Mouse (Mus musculus): ENCODE results near the gene Gmppa.

Gmppa gene

GRCm38 (mm10) chr1:75455433-75455832, 19.7 kb downstream of the Gmppa start:
- DNase-seq (ENCODE audit: low spot score), result no peak

DNA sequence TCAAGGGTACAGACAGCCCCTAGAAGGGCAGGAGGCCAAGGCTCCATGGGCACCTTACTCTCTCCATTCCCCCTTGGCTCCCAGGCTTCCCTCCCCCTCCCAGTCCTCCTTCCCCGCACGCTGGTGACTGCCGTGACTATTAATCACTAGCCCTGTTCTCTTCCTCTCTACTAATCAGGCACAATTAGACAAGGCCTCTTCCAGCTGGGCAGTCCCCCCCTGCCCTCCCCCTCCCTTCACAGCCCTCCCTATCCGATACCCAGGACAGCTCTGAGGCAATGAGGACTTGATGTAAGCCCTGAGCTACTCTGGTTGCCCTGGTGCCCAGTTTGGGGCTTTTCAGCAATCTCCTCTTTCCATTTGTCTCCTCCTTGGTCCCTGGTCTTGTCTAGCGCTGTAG, 20.2 kb downstream of the Gmppa start:
- DNase-seq (ENCODE audit: low spot score), result no peak

DNA sequence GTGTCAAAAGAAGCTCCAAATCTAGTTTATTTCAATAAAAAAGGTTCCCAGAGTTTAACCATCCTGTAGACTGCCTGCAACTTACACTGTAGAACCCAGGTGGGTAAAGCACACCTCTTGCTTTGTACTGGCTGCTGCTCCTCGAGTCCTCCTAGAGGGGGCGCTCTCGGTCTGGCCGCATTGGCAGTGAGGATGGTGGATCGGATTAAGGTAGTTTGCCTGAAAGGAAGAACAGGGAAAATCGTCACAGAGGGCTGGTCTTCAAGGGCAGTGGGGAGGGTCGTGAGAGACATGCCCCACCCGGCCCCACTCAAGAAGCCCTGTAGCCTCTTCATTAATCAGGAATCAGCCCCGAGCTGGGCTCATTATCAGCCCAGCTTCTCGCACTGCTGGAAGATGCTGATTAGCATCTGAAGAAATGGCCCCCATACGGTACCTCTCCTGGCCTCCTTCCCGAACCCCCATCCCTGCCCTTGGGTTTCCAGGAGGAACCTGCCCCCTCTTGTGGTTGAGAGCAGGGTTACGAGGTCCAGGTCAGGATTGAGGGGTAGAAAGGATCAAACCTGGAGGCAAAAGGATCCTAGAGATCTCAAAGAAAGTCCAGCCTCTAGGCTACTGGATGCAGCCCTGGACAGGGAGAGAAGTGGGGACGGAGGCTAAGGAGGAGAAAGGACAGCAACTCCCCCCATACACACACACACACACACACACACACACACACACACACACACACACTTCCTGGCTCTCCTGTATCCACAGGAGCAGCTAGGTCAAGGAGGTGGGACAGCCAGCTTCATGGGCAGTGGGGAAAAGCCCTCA, 21.2 kb downstream of the Gmppa start:
- no peak for DNase-seq (ENCODE audit: low spot score)

- DNase-seq (ENCODE audit: low spot score), result no peak
Observed at GRCm38 (mm10) chr1:75457710-75458024, 21.9 kb downstream of the Gmppa start.

DNA sequence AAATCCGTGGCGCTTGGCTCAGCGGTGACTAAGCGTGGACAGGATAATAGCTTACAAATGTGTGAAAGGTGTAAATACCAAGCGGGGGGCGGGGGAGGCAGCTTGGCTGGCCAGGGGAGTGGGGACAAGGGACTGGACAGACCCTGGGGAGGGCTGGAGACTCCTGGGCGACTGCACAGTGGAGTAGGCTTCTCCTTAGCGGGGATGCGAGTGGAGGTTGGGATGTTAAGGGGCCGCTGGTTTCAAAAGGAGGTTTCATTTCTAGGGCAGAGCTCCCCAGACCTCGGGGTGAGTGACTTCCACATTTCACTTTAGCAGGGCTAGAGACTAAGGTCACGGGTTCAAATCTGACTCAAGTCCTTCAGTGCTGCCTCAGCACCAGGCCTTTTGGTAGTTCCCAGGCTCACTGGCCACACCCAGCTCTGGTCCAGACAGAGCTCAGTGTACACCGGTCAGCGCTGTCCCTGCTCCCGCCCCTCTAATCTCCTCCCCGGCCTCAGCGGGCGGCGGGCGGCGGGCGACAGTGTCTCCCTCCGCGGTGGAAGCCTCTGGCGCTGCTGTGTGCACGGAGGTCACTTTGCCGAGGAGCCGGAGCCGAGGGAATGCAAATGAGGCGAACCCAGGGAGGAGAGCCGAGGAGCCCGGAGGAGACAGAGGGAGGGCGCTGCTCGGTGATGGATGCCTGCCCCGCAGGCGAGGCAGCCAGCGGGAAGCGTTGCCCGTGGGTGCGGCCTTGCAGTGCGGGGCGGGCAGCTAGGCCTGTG, 22.5 kb downstream of the Gmppa start:
- DNase-seq (ENCODE audit: low spot score), result no peak

DNA sequence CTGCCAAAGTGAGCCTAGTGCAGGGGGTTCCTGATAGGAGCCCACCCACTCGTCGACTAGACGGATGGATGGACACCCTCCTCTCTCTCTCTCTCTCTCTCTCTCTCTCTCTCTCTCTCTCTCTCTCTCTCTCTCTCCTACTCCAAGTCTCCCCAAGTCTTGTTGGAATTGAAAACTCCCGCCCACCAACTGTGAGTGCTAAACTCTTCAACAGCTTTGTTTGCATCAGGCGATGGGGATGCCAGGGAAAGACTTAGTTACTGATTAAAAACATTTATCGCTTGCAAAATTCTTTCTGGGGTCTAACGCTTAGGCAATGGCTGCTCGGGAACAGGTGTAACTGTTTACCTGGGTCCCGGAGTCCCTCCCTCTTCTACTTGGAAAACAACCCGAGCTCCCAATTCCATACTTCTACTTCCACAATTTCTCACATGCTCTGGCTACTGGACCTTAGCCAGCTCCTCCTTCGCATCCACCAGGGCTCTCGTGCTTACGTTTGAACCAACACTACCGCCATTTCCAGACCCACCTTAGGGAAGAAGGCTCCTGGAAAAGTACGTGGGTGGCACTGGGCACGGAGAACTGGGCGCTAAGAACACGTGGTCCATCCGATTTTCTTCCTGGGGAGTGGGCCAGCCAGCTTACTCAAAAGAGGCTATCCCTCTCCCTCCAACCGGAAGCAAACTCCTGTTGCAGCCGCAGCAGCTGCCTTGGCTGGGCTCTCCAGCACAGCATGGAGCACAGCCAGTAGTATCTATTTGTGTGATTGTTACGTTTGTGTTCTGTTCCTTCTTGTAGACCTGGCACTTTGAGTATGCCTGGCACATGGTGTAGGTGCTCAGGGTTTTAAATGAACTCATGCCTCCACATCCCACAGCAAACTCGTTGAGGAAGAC, 23.3 kb downstream of the Gmppa start:
- no peak for DNase-seq (ENCODE audit: low spot score)

GRCm38 (mm10) chr1:75460297-75460696, 24.6 kb downstream of the Gmppa start:
- no peak for DNase-seq (ENCODE audit: low spot score)

- no peak for DNase-seq (ENCODE audit: low spot score)
Observed at GRCm38 (mm10) chr1:75462636-75463035, 26.9 kb downstream of the Gmppa start.

DNA sequence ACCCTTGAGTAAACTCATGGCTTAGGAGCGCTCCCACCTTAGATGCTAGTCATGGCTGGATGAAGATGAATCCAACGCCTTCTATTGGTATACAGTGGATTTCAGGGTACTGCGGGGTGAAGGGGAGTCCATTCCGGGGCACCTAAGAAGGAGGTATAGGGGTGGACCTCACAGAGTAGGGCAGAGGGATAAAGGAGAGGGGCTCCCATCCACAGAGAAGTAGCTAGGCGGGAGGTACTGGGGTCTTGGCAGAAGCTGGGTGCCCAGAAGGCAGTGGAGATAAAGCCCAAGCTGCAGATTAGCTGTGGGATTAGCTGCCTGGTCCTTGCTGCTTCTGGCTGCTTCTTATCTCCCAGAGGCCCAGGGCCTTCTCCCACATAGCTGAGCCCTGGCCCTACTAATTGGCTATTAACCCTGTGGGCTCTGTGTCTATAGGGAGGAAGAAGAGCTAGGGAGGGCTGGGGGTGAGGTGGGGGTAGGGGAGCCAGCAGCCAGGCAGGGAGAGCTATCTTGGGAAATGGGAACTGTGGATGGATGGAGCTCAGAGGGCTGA, 28.0 kb downstream of the Gmppa start:
- no peak for DNase-seq (ENCODE audit: low spot score)

- DNase-seq (ENCODE audit: low spot score), result peak; percentile 90
Observed at GRCm38 (mm10) chr1:75467215-75467927, 31.6 kb downstream of the Gmppa start.

GRCm38 (mm10) chr1:75469287-75469825, 33.6 kb downstream of the Gmppa start:
- DNase-seq (ENCODE audit: low spot score), result no peak

- DNase-seq (ENCODE audit: low spot score), result no peak
Observed at GRCm38 (mm10) chr1:75476441-75476840, 40.7 kb downstream of the Gmppa start.

DNA sequence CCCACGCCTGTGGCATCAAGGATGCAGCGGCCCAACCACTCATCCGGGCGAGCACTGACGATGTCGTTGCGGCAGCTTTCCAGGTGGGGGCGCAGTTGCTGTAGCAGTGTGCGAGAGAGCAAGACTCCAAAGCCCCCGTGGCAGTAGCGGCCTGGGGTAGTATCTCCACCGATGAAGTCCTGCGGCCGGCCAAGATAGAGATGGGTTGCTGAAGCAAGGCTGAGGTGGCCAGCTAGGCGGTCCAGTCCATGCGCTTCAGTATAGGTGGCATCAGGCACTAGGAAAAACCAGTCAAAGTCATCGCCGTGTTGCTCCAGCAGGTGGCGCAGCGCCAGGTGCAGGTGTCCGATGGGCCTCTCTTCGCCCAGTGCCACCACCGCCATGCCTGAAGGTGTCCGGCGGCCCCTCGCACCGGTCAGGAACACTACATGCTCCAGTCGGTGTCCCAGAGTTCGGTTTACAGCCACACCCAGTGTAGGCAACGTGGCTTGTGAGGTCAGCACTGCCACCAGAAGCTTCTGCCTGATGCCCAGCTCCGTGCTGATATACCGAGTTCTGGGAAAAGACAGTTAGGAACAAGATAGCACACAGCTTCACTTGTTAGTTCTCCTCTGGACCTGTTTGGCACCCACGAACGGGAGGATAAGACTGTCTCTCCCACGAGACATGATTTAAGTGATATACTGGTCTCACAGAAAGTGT, 41.7 kb downstream of the Gmppa start:
- DNase-seq (ENCODE audit: low spot score), result peak; percentile 92

DNA sequence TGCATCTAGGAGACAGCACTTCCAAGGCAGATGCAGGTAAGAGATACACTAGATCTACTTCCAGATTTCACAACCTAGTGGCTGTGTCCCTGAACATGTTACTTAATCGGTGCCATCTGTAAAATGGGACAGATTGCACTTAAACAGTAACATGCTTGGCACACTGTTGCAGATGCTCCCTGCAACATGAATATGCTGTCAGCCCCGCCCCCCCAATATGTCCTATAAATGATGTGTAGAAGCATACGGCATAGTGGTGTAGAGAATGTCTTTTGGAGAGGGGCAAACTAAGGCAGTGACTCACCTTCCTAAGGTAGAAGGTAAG, 42.2 kb downstream of the Gmppa start:
- no peak for DNase-seq (ENCODE audit: low spot score)

- no peak for DNase-seq (ENCODE audit: low spot score)
Observed at GRCm38 (mm10) chr1:75478497-75478896, 42.8 kb downstream of the Gmppa start.

- peak; percentile 98 for DNase-seq (ENCODE audit: low spot score)
Observed at GRCm38 (mm10) chr1:75478916-75479634, 43.3 kb downstream of the Gmppa start, which contains the start of the genes Chpf and Tmem198. TSS of gene Chpf (minus strand) at chr1:75479307. TSS of gene Tmem198 (plus strand) at chr1:75479532.

DNA sequence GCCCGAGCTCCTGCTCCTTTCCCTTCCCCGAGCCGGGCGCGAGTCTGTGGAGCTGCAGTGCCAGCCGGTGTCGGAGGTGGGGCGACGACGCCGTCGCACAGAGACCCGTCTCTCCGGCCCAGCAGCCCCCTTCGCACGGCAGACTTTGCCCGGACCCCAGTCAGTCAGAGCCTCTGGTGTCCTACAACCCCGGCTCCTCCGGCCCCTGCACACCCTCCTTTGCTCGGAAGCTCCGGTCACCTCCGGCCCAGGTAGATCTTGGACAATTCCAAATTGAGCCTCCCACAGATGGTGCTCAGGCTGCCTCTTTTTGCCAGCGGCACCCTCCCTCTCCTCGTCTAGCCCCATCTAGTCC, 43.9 kb downstream of the Gmppa start:
- no peak for DNase-seq (ENCODE audit: low spot score)

DNA sequence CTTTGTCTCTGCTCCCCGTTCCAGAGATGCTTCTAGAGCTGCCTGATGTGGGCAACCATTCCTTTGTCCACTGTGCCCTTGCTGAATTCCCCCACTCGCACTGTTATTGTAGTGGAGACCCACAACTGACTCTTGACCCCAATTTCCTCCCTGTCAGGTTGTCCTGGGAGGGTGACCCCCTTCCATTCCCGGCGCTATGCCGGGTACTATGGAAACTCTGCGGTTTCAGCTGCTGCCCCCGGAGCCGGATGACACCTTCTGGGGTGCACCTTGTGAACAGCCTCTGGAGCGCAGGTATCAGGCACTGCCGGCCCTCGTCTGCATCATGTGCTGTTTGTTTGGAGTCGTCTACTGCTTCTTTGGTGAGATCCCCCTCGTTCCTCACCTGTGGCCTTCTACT, 44.3 kb downstream of the Gmppa start:
- DNase-seq (ENCODE audit: low spot score), result no peak

- no peak for DNase-seq (ENCODE audit: low spot score)
Observed at GRCm38 (mm10) chr1:75480735-75481134, 45.0 kb downstream of the Gmppa start.

DNA sequence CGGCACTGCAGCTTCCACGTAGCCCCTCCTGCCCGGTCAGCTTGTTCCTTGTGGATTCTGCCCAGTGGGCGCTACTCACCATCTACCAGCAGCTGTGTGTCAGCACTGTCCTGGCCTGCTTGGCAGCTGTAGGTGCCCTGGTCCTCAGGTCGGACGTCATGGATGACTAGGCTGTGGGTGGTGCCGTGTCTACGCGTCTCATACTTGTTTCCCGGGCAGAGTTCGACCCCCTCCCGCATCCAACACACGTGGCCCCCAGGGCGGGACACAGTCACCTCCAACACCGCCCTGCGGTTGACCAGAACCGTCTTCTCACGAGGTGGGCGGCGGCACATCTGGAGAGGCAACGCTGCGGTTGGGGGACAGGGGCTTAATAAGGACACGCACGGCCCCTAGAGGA, 50.8 kb downstream of the Gmppa start:
- DNase-seq (ENCODE audit: low spot score), result no peak
